Mouse (Mus musculus) CH12.LX (cell line): ENCODE measurements around the gene Gm37240. TPM values are rescaled to one million over a fixed set of nuclear protein-coding genes. Genes with fewer than 3 reads are reported as not detected.

Experiments
- DNase-seq: peaks from one replicate; pipeline ENCODE4 v3.0.0-alpha.2; 2013; ENCODE audit errors: extremely low read depth
- H3K27ac ChIP-seq: 2 replicates; pipeline ENCODE4 v1.5.1; 2012; ENCODE audit warnings: low read depth, mild to moderate bottlenecking, control low read depth, moderate library complexity; ENCODE audit not compliant: insufficient read depth
- H3K27me3 ChIP-seq: replicated peaks from 2 replicates; pipeline ENCODE3; 2012; ENCODE audit warnings: inconsistent platforms
- H3K36me3 ChIP-seq, 2 experiments: replicated peaks in 1 of 2; 2 replicates each; pipeline versions ENCODE3 to v1.6.1; 2012; ENCODE audit warnings: inconsistent platforms in 1 of 2, low read length in 1 of 2, mild to moderate bottlenecking in 1 of 2, mixed read lengths in 1 of 2, moderate library complexity in 1 of 2; ENCODE audit not compliant: control insufficient read depth in 1 of 2, insufficient read depth in 1 of 2
- H3K4me1 ChIP-seq, 2 experiments: 2 replicates each; pipeline ENCODE4 v1.6.1; 2012; ENCODE audit warnings: inconsistent platforms in 1 of 2, moderate library complexity in 1 of 2; ENCODE audit not compliant: insufficient read depth in 2 of 2, control insufficient read depth in 1 of 2
- H3K4me2 ChIP-seq: 2 replicates; pipeline ENCODE4 v1.6.1; 2012; ENCODE audit warnings: low read depth, mild to moderate bottlenecking, control low read depth; ENCODE audit not compliant: poor library complexity, insufficient read depth, severe bottlenecking
- H3K4me3 ChIP-seq, 3 experiments: fragments of 150-350 bp in 1 of 3; sonication (generic) in 1 of 3; replicated peaks in 1 of 3; 2 replicates each; pipeline versions ENCODE3 to v1.5.1; 2011 to 2012; ENCODE audit warnings: low read depth in 2 of 3, low read length in 2 of 3, mild to moderate bottlenecking in 2 of 3, moderate library complexity in 2 of 3, control low read depth in 1 of 3, improper control_type of control experiment in 1 of 3, inconsistent platforms in 1 of 3, mixed read lengths in 1 of 3; ENCODE audit not compliant: poor library complexity in 1 of 3
- H3K79me2 ChIP-seq: replicated peaks from 2 replicates; pipeline ENCODE4 v1.6.1; 2012; ENCODE audit warnings: mild to moderate bottlenecking, moderate library complexity; ENCODE audit not compliant: control insufficient read depth, poor library complexity, insufficient read depth, severe bottlenecking; ENCODE audit errors: extremely low read depth
- H3K9ac ChIP-seq: 2 replicates; pipeline ENCODE4 v1.6.1; 2012; ENCODE audit warnings: low read depth, mild to moderate bottlenecking, control low read depth, moderate library complexity; ENCODE audit not compliant: insufficient read depth
- H3K9me3 ChIP-seq: replicated peaks from 2 replicates; pipeline ENCODE3; 2012; ENCODE audit warnings: low read length, inconsistent platforms, mixed read lengths
- BHLHE40 ChIP-seq: IDR thresholded peaks from 2 replicates; pipeline ENCODE4 v1.6.1; 2011; ENCODE audit warnings: mild to moderate bottlenecking, low read depth, low read length, improper control_type of control experiment
- CHD1 ChIP-seq: IDR thresholded peaks from 2 replicates; pipeline ENCODE4 v1.6.1; 2012; ENCODE audit warnings: low read depth, low read length, improper control_type of control experiment, inconsistent platforms
- CTCF ChIP-seq, 2 experiments: IDR thresholded peaks in 1 of 2; conservative IDR thresholded peaks in 1 of 2; 2 replicates each; pipeline ENCODE4 v1.5.1; 2011 to 2012; ENCODE audit warnings: low read depth in 2 of 2, low read length in 2 of 2, improper control_type of control experiment in 1 of 2, inconsistent platforms in 1 of 2, mild to moderate bottlenecking in 1 of 2, moderate library complexity in 1 of 2
- ELF1 ChIP-seq: IDR thresholded peaks from 2 replicates; pipeline ENCODE4 v1.6.1; 2014; ENCODE audit warnings: low read depth, mild to moderate bottlenecking, inconsistent platforms, low read length, improper control_type of control experiment
- EP300 ChIP-seq: IDR thresholded peaks from 2 replicates; pipeline ENCODE4 v1.6.1; 2011; ENCODE audit warnings: low read length, improper control_type of control experiment
- ETS1 ChIP-seq: conservative IDR thresholded peaks from 2 replicates; pipeline ENCODE4 v1.6.1; 2012; ENCODE audit warnings: low read depth, mild to moderate bottlenecking, inconsistent platforms, low read length, improper control_type of control experiment, moderate library complexity
- GABPA ChIP-seq: IDR thresholded peaks from 2 replicates; pipeline ENCODE4 v1.6.1; 2012; ENCODE audit warnings: low read depth, low read length, improper control_type of control experiment, inconsistent platforms; ENCODE audit not compliant: insufficient replicate concordance
- IRF4 ChIP-seq: IDR thresholded peaks from 2 replicates; pipeline ENCODE4 v1.6.1; 2014; ENCODE audit warnings: low read depth, mild to moderate bottlenecking, inconsistent platforms, low read length, improper control_type of control experiment
- JUN ChIP-seq: IDR thresholded peaks from 2 replicates; pipeline ENCODE4 v1.6.1; 2011; ENCODE audit warnings: low read depth, mild to moderate bottlenecking, low read length, improper control_type of control experiment, moderate library complexity; ENCODE audit not compliant: insufficient read depth
- MAFK ChIP-seq: IDR thresholded peaks from 2 replicates; pipeline ENCODE4 v1.6.1; 2011; ENCODE audit warnings: low read length, improper control_type of control experiment; ENCODE audit not compliant: insufficient replicate concordance
- MAX ChIP-seq: IDR thresholded peaks from 2 replicates; pipeline ENCODE4 v1.6.1; 2011; ENCODE audit warnings: low read length, improper control_type of control experiment
- MAZ ChIP-seq: IDR thresholded peaks from 2 replicates; pipeline ENCODE4 v1.6.1; 2012; ENCODE audit warnings: low read depth, mild to moderate bottlenecking, inconsistent platforms, low read length, improper control_type of control experiment, moderate library complexity
- NELFE ChIP-seq: IDR thresholded peaks from 2 replicates; pipeline ENCODE4 v1.6.1; 2011; ENCODE audit warnings: low read depth, low read length, improper control_type of control experiment
- NRF1 ChIP-seq: IDR thresholded peaks from 2 replicates; pipeline ENCODE4 v1.6.1; 2014; ENCODE audit warnings: low read depth, mild to moderate bottlenecking, inconsistent platforms, low read length, improper control_type of control experiment, moderate library complexity
- POLR2AphosphoS2 ChIP-seq: IDR thresholded peaks from 2 replicates; pipeline ENCODE4 v1.6.1; 2011; ENCODE audit warnings: low read depth, low read length, improper control_type of control experiment
- RAD21 ChIP-seq: IDR thresholded peaks from 2 replicates; pipeline ENCODE4 v1.6.1; 2011; ENCODE audit warnings: low read depth, mild to moderate bottlenecking, low read length, improper control_type of control experiment, moderate library complexity
- TBP ChIP-seq: conservative IDR thresholded peaks from 2 replicates; pipeline ENCODE4 v1.6.1; 2011; ENCODE audit warnings: low read depth, low read length, improper control_type of control experiment
- USF1 ChIP-seq: IDR thresholded peaks from 2 replicates; pipeline ENCODE4 v1.6.1; 2014; ENCODE audit warnings: low read depth, mild to moderate bottlenecking, inconsistent platforms, low read length, improper control_type of control experiment
- USF2 ChIP-seq: conservative IDR thresholded peaks from 2 replicates; pipeline ENCODE4 v1.6.1; 2011; ENCODE audit warnings: low read depth, low read length, improper control_type of control experiment
- ZC3H11A ChIP-seq: IDR thresholded peaks from 2 replicates; pipeline ENCODE4 v1.6.1; 2012; ENCODE audit warnings: low read depth, mild to moderate bottlenecking, inconsistent platforms, low read length, improper control_type of control experiment
- ZNF384 ChIP-seq: IDR thresholded peaks from 2 replicates; pipeline ENCODE4 v1.6.1; 2012; ENCODE audit warnings: low read depth, low read length, improper control_type of control experiment, inconsistent platforms
- dilution Hi-C: fragments of 300-500 bp; cut with MboI; formaldehyde crosslinking; loops from 2 replicates; pipeline ENCODE4 v1.14.3; 2020; ENCODE audit warnings: low sequenced_read_pairs; ENCODE audit not compliant: extremely low pct_unique_long_range_greater_than_20kb, extremely low pct_ligation_motif_present
- in situ Hi-C: fragments of 300-500 bp; cut with MboI; formaldehyde crosslinking; loops from 3 replicates; pipeline ENCODE4 v1.14.3; 2019; ENCODE audit warnings: low sequenced_read_pairs, low pct_ligation_motif_present, low pct_unique_long_range_greater_than_20kb, mixed read lengths
- polyA plus RNA-seq: library from polyadenylated mRNA; unstranded; fragments of >175 nt; gene quantifications from 2 replicates; pipeline ENCODE4 v1.2.1, GENCODE M21; 2012; ENCODE audit warnings: low read depth; ENCODE audit not compliant: insufficient read length
- total RNA-seq, 2 experiments: library from RNA; depleted of rRNA; stranded (reverse); fragments of 300-350 nt in 1 of 2; fragments of >200 nt in 1 of 2; gene quantifications; 2 replicates each; pipeline ENCODE4 v1.2.3; 2012 to 2014

Gene Gm37240
- total and polyA plus RNA-seq, 3 experiments: 0.08 to 0.19 (median 0.14) TPM

GRCm38 (mm10) chr3:85024237-85024636, 863.1 kb downstream of the Gm37240 start:
- DNase-seq: no peak
- in situ Hi-C loops (no loop called here), dilution Hi-C loops (no loop called here)
- Histone ChIP-seq H3K9me3 (no peaks in the 10 kb centered on the region), H3K4me1 (peaks cover 7 to 27% of the 10 kb centered on the region in 2 experiments), H3K4me2 (no peak overlapping the region), H3K27me3 (no peaks in the 10 kb centered on the region), H3K27ac (no peak overlapping the region), H3K79me2 (no peaks in the 10 kb centered on the region), H3K9ac (no peak overlapping the region), H3K36me3 (no peaks in the 10 kb centered on the region), H3K4me3 (no peak overlapping the region)
- no peak for TF ChIP-seq USF2
- TF ChIP-seq ETS1: no peak
- no peak for TF ChIP-seq ZNF384
- no peak for TF ChIP-seq CTCF (conservative IDR thresholded peaks at IDR 0.05 in 1 of 2, IDR thresholded peaks at IDR 0.05 in 1 of 2; ENCODE audit: low read depth in 2 of 2, low read length in 2 of 2)
- TF ChIP-seq ZC3H11A: no peak
- TF ChIP-seq USF1: no peak
- no peak for TF ChIP-seq MAFK
- TF ChIP-seq TBP: no peak
- TF ChIP-seq CHD1: no peak
- TF ChIP-seq EP300: no peak
- no peak for TF ChIP-seq NELFE
- no peak for TF ChIP-seq GABPA
- no peak for TF ChIP-seq JUN
- no peak for TF ChIP-seq IRF4
- TF ChIP-seq POLR2AphosphoS2: no peak
- TF ChIP-seq MAZ: no peak

- no peak overlapping the region for H3K4me3 ChIP-seq
- no peak overlapping the region for H3K9ac ChIP-seq
- in situ Hi-C loops: no loop called here
- DNase-seq: peak; percentile 35
- TF ChIP-seq NRF1 (no peak), ELF1 (no peak), MAX (0 out of 2 replicates have a peak, but pooled peaks have one; percentile 53), USF1 (peak; percentile 52), BHLHE40 (peak; percentile 77), RAD21 (no peak), USF2 (peak; percentile 72)
- TF ChIP-seq, all 38 proteins: peak for 4
- Histone ChIP-seq H3K4me1 (peaks cover 7 to 27% of the 10 kb centered on the region in 2 experiments), H3K9me3 (no peaks in the 10 kb centered on the region), H3K27me3 (no peaks in the 10 kb centered on the region), H3K36me3 (no peaks in the 10 kb centered on the region), H3K79me2 (no peaks in the 10 kb centered on the region), H3K27ac (no peak overlapping the region), H3K4me2 (no peak overlapping the region)
- dilution Hi-C loops: no loop called here
These were observed 864.5 kb downstream of the Gm37240 start for GRCm38 (mm10) chr3:85022800-85023199.
